Comparison of ENCODE assay signal across 8 mouse cellular contexts in the genomic region with DNA sequence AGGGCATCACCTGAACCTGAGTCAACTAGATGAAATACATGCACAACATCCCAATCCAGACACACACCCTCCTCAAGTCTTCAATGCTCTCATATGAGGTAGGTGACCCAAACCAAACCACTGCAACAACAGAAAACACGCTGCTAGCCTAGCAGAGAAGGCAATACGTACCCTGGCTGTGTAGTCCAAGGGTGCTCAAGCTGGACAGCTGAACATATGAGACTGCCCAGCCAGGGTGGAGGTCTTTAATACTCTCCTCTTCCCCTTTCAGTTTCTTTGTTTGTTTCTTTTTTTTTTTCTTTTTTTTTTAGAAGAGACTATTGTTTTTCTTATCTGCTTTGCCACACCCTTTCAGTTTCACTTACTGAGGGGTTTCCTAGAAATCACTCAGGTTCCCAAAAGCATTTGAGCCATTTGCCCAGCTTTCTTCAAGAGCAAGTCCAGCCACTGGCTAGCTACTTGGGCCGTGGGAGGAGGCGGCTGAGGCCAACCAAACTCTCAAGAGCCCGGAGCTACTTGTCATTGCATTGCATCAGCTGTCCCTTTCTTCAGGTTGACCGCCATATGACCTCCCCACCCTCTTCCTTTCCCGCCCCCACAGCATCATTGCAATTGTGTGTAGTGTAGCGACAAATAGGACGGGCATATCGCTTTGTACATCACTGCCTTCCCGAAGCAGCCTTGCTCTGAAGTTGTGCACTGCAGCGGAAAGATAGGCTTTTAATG. TPM values are rescaled to one million over a fixed set of nuclear protein-coding genes. Genes with fewer than 3 reads are reported as not detected.
DNase-seq lines count a peak whose midpoint lies in the region; ATAC-seq and TF ChIP-seq lines count a peak whose summit lies in the region.

Wdr25 (plus strand) TSS at position 643 of the 726 bp plus-strand sequence.

- no peaks in the 10 kb centered on the region for H3K27me3 ChIP-seq in heart, embryonic 14.5 days (ENCODE audit: control insufficient read depth, insufficient read depth, low read length)
- no peaks in the 10 kb centered on the region for H3K27me3 ChIP-seq in limb, embryonic 11.5 days (ENCODE audit: control insufficient read depth, insufficient read depth, low read length)
- H3K27me3 ChIP-seq in midbrain, embryonic 14.5 days (ENCODE audit: control insufficient read depth, insufficient read depth, low read length), result no peaks in the 10 kb centered on the region

- TF ChIP-seq CTCF in brain, embryonic 14.5 days (IDR thresholded peaks at IDR 0.05; ENCODE audit: borderline replicate concordance, extremely low read depth, insufficient read depth, insufficient read length), result no peak

- TF ChIP-seq POLR2A in brain, embryonic 14.5 days (IDR thresholded peaks at IDR 0.05; ENCODE audit: borderline replicate concordance, extremely low read depth, insufficient read depth, insufficient read length, poor library complexity, severe bottlenecking), result no peak

- H3K36me3 ChIP-seq in heart, embryonic 14.5 days (ENCODE audit: control insufficient read depth, insufficient read depth, low read length), result peaks cover 7% of the 10 kb centered on the region
- no peaks in the 10 kb centered on the region; the same call in none of the 2 replicates for H3K36me3 ChIP-seq in limb, embryonic 11.5 days (ENCODE audit: control insufficient read depth, insufficient read depth, low read length)
- H3K36me3 ChIP-seq in midbrain, embryonic 14.5 days (ENCODE audit: control insufficient read depth, insufficient read depth, low read length), result peaks cover 25% of the 10 kb centered on the region

- H3K27ac ChIP-seq in heart, embryonic 14.5 days (replicated peaks in 1 of 2; ENCODE audit: control insufficient read depth in 1 of 2, insufficient read depth in 1 of 2, low read depth in 2 of 2, low read length in 2 of 2), result peak within 1 kb of the TSS; percentile 3 to 39; a peak in 3 of 4 replicates
- no peak within 1 kb of the TSS for H3K27ac ChIP-seq in limb, embryonic 11.5 days (replicated peaks; ENCODE audit: low read depth, low read length)
- peak within 1 kb of the TSS; percentile 52; the same call in 1 of the 2 replicates for H3K27ac ChIP-seq in midbrain, embryonic 14.5 days (replicated peaks; ENCODE audit: low read depth, low read length)

- peak within 1 kb of the TSS; percentile 87 for H3K9ac ChIP-seq in heart, embryonic 14.5 days (ENCODE audit: low read length)
- peak within 1 kb of the TSS; percentile 82 for H3K9ac ChIP-seq in limb, embryonic 11.5 days (ENCODE audit: low read length)
- peak within 1 kb of the TSS; percentile 77 for H3K9ac ChIP-seq in midbrain, embryonic 14.5 days (replicated peaks; ENCODE audit: low read length)

- ATAC-seq in heart, embryonic 14.5 days (ENCODE audit: insufficient number of reproducible peaks, insufficient read depth, low FRiP score, low read depth), result no peak
- no peak for ATAC-seq in limb, embryonic 11.5 days (ENCODE audit: insufficient number of reproducible peaks, low FRiP score, low TSS enrichment, low read depth)
- no peak for ATAC-seq in midbrain, embryonic 14.5 days (ENCODE audit: low FRiP score, low TSS enrichment)
- ATAC-seq in frontal cortex, adult (ENCODE audit: low TSS enrichment), result no peak; the same call in 1 of the 2 replicates

- no peaks in the 10 kb centered on the region for H3K9me3 ChIP-seq in heart, embryonic 14.5 days (ENCODE audit: control insufficient read depth, low read length)
- H3K9me3 ChIP-seq in limb, embryonic 11.5 days (ENCODE audit: control insufficient read depth, low read length), result no peaks in the 10 kb centered on the region
- no peaks in the 10 kb centered on the region for H3K9me3 ChIP-seq in midbrain, embryonic 14.5 days (ENCODE audit: control insufficient read depth, low read length)

- peak within 1 kb of the TSS; percentile 75 to 85 for H3K4me3 ChIP-seq in heart, embryonic 14.5 days (ENCODE audit: control insufficient read depth in 1 of 2, insufficient read depth in 1 of 2, low read depth in 1 of 2, low read length in 2 of 2)
- peak within 1 kb of the TSS; percentile 92 for H3K4me3 ChIP-seq in limb, embryonic 11.5 days (ENCODE audit: low read depth, low read length)
- peak within 1 kb of the TSS; percentile 84 for H3K4me3 ChIP-seq in midbrain, embryonic 14.5 days (replicated peaks; ENCODE audit: low read depth, low read length)

- peaks cover 7 to 14% of the 10 kb centered on the region in 2 experiments for H3K4me1 ChIP-seq in heart, embryonic 14.5 days (ENCODE audit: control insufficient read depth in 2 of 2, insufficient read depth in 2 of 2, low read length in 2 of 2)
- H3K4me1 ChIP-seq in limb, embryonic 11.5 days (ENCODE audit: control insufficient read depth, insufficient read depth, low read length), result peaks cover 7% of the 10 kb centered on the region; the same call in 1 of the 2 replicates
- H3K4me1 ChIP-seq in midbrain, embryonic 14.5 days (ENCODE audit: control insufficient read depth, insufficient read depth, low read length), result peaks cover 15% of the 10 kb centered on the region

- 14% methylated on average over 12 of the region's 12 CpGs for WGBS in heart, embryonic 14.5 days
- 26% methylated on average over 12 of the region's 12 CpGs for WGBS in limb, embryonic 11.5 days
- 29% methylated on average over 12 of the region's 12 CpGs for WGBS in midbrain, embryonic 14.5 days

- peak within 1 kb of the TSS; percentile 90 for H3K4me2 ChIP-seq in heart, embryonic 14.5 days (ENCODE audit: low read length)
- peak within 1 kb of the TSS; percentile 92 for H3K4me2 ChIP-seq in limb, embryonic 11.5 days (ENCODE audit: low read depth, severe bottlenecking)
- H3K4me2 ChIP-seq in midbrain, embryonic 14.5 days (ENCODE audit: low read length), result peak within 1 kb of the TSS; percentile 93

- DNase-seq in layer of hippocampus, adult 8-10 months (ENCODE audit: low spot score in 2 of 2), result no peak
- no peak for DNase-seq in layer of hippocampus, postnatal 14 days (ENCODE audit: low spot score in 2 of 2)
- DNase-seq in brain, embryonic 14.5 days (ENCODE audit: low read depth), result no peak
- no peak for DNase-seq in limb, embryonic 11.5 days (ENCODE audit: low spot score)
- DNase-seq in midbrain, embryonic 14.5 days, result no peak
- no peak for DNase-seq in cerebellum, adult 9-10 months

RNA-seq across cellular contexts. Expression of gene Wdr25, which starts in this region (rescaled TPM):
- total RNA-seq in layer of hippocampus, adult 8-10 months (2022), result 10 to 100 TPM in 3 of 4 experiments, 1 to 10 TPM in 1; 9.9 to 15.6 (median 12.6) TPM
- total RNA-seq in layer of hippocampus, postnatal 14 days (2021), result 10 to 100 TPM in 1 of 2 experiments, 1 to 10 TPM in 1; 6.3 to 10.1 TPM
- 11.0 and 13.8 TPM in 2 replicates for polyA plus RNA-seq in brain, embryonic 14.5 days (2012; rRNA removed)
- polyA plus RNA-seq in heart, embryonic 14.5 days (2014; fragmentation: Nextera tagmentation; extraction: Ambion mirVana), result 5.0 TPM in 2 replicates
- polyA plus RNA-seq in limb, embryonic 11.5 days (2014; fragmentation: Nextera tagmentation; extraction: Ambion mirVana), result 4.9 and 7.0 TPM in 2 replicates
- polyA plus RNA-seq in midbrain, embryonic 14.5 days (2014; fragmentation: Nextera tagmentation; extraction: Ambion mirVana), result 3.7 and 4.3 TPM in 2 replicates
